Mouse (Mus musculus) left cerebral cortex, postnatal 4 days (tissue): ENCODE results near the gene Cib1. TPM values are rescaled to one million over a fixed set of nuclear protein-coding genes. Genes with fewer than 3 reads are reported as not detected.

ENCODE experiments used
- DNase-seq: peaks from one replicate; pipeline ENCODE4 v3.0.0-alpha.2; 2022
- intact Hi-C: fragments of 180-260 bp; cut with DNase I; formaldehyde crosslinking; loops from one replicate; pipeline ENCODE4 v1.15.1; 2025
- total RNA-seq, 2 experiments: library from RNA; stranded (reverse); gene quantifications; 2 replicates each; pipeline ENCODE4 v1.2.3; 2021

Cib1 gene
- total RNA-seq, 2 experiments from 2014 or later = 14.2 to 16.4 TPM

DNA sequence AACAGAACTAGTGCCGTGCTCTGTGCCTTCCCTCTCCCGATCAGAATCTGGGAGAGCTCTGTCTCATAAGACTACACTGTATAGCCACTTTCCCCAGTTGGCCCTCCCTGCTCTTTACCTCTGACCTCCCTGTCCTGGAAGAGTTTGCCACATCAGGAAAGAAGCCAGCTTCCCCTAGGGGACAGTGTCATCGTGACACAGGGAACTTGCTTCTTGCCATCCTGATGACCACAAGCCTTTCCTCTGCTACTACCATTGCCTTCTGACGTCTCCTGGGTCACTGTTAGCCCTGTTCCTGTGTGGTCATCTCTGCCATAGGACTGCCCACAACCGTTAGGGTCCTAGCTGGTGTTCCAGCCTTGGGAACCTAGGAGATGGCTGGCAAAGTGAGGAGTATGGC is 29.7 kb downstream of the Cib1 start:
- intact Hi-C loops = no loop called here
- DNase-seq = no peak

DNA sequence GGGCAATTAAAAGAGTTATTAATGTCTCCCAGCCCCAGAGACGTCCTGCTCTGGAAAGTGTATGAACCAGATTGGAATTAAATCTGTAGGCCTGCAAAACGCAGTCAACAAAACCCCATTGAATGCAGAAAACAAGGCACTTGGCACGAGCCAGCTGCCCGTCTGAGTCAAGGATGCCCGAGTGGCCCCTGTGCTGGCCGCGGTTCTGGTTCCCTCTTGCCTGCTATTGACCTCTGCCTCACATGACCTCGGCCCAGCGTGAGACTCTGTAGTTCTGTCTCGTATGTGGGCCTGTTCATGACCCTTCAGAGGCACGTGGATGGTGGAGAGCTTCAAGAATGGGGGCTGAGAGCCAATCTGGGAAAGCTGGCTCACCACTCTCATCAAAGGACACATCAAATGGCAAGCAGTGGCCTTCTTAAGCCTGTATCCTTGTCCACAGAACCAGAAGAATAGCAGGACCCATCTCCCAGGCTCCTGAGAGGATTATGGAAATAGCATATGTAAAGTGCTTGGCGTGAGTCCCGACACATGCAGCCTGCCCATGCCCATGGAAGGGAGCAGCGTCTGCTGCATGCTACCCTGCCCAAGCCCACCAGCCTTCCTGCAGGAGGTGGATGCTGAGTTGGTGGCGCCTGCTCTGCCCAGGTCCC is 30.6 kb downstream of the Cib1 start:
- intact Hi-C loops = no loop called here
- peak; percentile 71 for DNase-seq

DNA sequence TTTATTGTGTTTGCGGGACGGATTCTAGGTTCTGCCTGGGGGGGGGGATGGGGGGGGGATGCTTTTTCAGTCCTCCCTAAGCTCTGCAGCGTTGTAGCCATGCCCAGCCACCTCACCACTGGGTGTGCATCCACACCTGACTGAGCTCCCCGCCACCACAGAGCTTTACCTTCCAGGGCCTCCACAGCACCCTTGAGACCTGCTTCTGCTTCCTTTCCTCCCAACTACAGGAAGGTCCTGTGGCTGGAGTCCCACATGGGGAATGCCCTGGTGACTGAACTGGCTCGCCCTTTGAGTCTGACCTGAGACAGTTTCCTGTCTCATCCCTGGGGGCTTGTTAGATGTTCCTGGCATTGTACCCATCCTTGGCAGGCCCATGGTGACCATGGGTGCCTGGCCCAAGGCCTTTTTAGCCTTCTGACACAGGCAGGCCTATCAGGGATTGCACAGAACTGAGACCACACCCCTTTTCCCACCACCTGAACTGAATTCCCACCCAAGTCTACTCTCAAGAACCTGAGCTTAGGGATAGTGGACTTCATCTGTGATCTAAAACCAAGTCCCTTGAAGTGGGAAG is 31.6 kb downstream of the Cib1 start:
- no peak for DNase-seq
- intact Hi-C loops = no loop called here

DNA sequence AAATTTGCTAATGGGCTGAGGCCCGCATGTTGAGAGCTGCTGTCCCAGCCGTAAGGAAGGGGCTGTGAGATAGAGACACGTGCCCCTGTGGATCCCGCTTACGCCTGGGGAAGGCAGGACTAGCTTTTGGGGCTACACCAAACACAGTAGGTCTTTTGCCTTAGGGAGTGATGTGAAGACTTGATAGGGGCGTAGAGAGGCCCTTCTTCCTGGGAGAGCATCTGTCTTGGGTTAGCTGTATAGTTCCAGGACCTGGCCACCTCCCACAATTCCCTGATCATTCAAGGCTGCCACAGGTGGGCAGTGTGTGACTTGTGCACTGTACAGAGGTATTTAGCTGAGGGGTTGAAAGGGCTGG is 32.0 kb downstream of the Cib1 start:
- no peak for DNase-seq

DNA sequence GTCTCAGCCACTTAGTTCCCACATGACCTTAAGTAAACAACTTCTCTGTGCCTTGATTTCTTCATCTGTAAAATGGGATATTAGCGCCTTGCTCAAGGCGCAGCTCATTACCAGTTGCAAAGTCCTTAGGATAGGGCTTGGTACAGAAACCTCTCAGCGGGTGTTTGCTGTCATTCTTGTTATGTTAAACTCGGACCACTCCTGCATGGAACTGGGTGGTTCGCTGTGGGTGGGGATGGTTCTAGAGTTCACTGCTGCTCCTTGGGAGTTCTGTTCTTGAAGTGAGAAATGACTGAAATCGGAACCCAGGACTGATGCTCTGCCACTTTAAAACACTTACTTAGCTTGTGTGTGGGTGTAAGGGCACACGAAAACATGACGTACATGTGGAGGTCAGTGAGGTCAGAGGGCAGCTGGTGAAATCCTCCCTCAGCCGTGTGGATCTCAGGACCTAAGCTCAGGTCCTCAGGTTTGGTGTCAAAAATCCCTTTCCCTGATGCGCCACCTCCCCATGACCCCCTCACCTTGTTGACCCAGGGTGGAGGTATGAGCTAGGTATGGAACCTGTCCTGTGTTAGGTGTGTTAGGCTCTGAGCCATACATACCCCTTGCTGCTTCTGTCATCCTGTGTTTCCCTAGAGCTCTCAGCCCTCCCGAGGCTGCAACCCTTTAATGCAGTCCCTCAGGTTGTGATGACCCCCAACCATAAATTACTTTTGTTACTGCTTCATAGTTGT is 32.6 kb downstream of the Cib1 start:
- intact Hi-C loops = loop anchor here (10.0 kb wide), 1 partner anchor 55 kb away; no protein-coding TSS in a partner anchor
- DNase-seq = no peak

More for the DNA sequence above, 32.0 kb downstream of the Cib1 start:
- intact Hi-C loops = no loop called here

DNA sequence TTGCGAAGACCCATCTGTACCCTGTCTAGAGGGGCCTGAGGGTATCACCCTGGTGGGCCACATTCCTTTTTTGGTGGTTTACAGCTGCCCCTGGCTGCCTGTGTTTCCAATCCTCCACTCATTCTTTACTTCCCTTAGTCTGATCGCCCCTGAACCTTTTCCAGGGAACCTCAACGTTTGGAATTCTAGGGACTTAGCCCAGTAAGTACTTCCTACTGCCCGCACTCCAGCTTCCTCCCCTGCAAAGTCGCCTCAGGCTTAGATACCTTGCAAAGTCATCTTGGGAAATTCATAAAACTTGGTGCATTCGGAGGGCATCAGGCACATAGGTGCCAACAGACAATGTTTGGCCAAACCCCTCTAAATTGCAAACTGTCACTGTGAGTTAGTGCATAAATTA is 33.3 kb downstream of the Cib1 start:
- DNase-seq = no peak
- intact Hi-C loops = loop anchor here (10.0 kb wide), 1 partner anchor 54 kb away; no protein-coding TSS in a partner anchor

DNA sequence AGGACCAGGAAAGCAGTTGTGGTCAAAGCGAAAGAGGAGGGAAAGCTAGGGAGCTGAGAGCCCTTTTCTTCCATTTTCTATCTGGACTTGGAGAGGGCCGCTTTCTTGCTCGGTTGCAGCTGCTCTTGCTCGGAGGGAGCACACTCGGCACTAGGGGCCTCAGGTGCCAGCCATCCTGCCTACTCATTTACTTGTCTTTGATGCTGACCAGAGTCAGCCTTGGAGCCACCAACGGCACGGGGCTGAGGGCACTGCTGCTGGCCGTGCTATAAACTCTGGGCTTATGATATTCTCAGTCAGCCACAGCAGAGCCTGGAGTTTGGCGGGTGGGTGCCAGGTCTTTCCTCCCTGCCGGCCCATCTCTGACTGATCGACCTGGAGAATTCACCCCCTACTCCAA is 33.8 kb downstream of the Cib1 start:
- intact Hi-C loops = loop anchor here (10.0 kb wide), 1 partner anchor 54 kb away; no protein-coding TSS in a partner anchor

DNA sequence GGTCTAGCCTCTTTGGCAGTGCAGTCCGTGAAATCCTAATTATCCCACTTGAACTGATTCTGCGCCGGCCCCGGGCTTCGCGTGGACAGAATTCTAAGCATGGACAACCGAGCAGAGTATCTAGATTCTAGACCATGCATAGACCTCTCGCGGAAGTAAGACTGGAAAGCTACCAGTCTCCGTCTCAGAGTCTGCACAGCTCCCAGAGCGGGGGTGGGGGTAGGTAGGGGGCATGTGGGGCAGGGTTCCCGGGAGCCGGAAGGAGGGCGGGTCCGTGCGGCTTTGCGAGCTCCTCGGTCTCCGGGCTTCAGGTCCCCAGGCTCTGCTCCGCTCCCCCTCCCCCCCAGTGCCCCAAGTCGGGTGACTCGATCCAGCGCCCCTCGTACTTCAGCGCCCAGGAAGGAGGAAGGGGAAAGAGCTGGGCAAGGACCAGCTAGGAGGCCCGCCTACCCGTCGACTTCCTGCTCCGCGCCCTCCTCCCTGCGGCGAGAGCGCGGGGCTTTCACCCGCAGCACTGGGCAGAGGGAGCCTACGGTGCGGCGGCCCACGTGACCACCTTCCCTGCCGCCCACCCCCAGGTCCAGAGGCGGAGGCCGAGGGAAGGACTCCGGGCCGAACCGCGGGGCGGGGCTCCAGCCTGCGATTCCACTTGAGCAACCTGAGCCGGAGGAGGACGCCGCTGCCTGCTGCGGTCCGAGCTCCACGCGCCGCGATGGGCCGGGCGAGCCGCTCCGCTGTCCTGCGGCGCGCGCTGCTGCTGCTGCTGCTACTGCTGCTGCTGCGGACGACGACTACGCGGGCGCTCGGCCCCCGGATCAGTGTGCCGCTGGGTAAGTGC is 34.5 kb downstream of the Cib1 start:
- DNase-seq = peak; percentile 86
- intact Hi-C loops = loop anchor here (10.0 kb wide), 1 partner anchor 53 kb away; no protein-coding TSS in a partner anchor

More for the DNA sequence above, 33.8 kb downstream of the Cib1 start:
- DNase-seq = peak; percentile 46

DNA sequence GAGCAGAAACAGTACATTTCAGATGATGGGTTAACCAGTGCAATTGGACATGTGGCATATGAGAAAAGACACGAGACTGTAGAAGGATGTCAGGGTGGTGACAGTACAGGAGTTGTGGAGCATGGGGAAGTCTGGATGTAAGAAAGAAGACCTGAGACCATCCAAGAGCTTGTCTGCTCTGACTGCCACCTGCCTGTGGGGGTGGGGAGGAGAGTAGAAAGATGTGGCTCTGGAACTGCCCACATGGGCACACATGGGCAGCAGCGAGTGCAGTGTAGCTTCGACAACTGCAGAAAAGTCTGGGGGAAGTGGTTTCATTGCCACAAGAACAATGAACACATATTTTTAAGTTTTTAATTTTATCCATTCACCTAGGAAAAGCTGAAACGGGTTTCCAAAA is 35.2 kb downstream of the Cib1 start:
- intact Hi-C loops = loop anchor here (10.0 kb wide), 1 partner anchor 53 kb away; no protein-coding TSS in a partner anchor
- peak; percentile 45 for DNase-seq

DNA sequence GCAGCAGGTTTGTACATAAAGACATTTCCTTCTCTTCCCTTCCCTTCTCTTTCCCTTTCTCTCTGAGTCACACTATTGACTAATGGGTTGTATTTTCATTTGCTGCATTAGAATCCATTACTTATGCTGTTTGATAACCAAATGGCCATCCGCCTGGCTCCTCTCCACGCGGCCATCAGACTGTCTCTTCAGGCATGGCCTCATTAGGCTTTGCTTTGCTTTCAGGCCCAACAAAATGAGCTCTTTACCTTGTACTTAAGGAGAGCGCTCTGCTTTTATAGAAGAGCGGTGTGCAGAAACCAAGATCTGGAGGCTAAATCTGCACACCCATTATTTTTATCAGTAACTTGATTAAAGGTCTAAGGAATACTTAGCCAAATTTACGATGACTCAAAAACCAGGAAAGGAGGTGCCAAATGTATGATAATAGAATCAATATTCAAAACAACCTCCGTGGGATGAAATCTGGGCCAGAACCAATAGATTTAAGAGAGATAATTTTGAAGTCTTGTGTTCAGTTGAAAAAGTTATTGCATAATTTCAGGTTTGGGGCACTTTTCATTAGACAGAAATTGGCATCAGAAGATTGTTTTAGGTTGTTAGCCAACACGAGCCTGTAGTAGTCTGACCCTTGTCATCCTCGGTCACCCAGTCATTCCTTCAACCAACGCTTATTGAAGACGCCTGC is 36.9 kb downstream of the Cib1 start:
- DNase-seq = no peak
- intact Hi-C loops = loop anchor here (10.0 kb wide), 1 partner anchor 51 kb away; no protein-coding TSS in a partner anchor

DNA sequence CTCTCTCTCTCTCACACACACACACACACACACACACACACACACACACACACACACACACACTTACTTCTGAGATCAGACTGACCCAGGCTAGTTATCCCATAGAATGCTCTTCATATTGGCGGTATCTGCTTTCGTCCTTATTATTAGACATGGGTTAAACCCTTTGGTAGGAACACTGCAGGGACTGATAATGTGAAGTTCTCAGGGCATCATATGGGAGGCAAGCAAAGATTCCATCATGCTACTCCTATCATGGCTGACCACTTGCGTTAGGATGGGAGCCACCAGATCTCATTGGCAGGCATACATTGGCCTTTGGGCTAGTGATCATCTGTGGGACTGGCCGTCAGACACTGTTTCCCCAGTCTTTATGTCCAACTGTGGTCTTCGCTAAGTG is 37.5 kb downstream of the Cib1 start:
- intact Hi-C loops = loop anchor here (10.0 kb wide), 1 partner anchor 50 kb away; no protein-coding TSS in a partner anchor
- DNase-seq = no peak

DNA sequence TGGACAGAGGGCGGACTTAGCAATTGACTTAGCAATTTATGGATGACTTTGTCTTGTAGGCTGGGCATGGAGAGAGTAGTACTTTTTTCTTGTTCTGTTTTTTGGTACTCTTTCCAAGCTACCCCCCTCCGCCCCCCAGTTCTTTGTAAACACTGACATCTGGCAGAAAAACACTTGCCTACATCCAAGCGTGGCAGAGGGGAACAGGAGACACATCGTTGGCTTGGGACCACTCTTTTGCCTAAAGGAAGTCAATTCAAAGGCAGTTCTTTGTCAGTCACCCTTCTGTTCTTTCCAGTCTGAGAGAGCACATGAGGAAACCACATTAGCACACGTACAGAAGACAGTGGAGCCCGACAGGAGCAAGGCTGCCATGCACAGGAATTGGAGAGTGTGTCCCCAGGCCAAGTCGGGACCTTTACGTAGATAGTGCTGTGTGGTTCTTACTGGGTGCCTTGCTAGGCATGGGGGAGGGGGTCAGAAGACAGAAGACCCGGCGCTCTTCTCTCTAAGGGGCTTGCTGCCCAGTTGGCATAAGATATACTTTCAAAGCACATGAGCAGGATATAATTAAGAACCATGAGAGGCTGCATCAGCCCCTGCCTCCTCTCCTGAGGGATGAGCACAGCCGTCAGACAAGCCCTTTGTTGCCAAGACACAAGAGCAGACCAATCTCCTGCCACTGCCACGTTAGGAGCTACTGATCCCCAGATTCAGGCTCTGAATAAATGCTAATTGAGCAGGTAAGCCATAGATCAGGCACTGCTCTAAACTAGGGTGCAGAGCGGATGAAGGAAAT is 38.5 kb downstream of the Cib1 start:
- DNase-seq = peak; percentile 53
- intact Hi-C loops = loop anchor here (10.0 kb wide), 1 partner anchor 49 kb away; no protein-coding TSS in a partner anchor

DNA sequence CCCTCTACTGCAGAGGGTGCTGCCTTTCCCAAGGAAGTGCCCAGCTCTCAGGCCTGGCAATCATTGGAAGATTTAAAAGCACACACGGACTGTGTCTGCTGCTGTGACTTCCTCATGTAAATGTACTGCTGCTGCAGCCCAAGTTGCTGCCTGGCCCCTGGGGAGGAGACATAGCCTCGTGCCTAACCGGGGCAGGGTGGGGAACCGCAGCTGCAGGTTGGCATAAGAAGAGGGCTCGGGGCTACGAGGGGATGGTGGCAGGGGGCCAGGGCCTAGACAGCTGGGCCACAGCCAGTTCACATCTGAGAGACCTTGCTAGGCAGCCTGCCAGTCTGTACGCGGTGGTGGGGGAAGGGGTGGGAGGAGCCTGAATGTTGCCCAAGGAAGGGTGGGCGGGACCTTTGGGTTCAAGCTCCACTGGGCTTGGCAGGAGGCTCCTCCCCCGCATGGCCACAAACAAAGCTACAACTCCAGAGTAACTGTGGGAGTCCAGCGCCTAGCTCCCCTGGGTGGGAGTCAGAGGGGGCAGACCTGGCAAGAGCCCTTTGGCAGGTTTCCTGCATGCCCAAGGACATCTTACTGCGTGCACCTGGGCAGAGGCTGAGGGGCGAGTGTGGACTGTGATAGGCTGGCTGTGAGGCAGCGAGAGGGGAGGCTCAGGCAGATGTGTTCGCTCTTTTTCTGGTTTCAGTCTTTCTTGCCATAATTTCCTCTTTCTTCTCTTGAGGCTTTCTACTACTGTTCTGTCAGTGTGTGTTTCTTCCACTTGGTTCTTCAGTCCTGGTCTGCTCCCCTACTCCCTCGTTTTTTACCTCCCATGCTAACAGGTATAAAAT is 40.2 kb downstream of the Cib1 start:
- intact Hi-C loops = loop anchor here (10.0 kb wide), 1 partner anchor 48 kb away; no protein-coding TSS in a partner anchor
- peak; percentile 99 for DNase-seq

DNA sequence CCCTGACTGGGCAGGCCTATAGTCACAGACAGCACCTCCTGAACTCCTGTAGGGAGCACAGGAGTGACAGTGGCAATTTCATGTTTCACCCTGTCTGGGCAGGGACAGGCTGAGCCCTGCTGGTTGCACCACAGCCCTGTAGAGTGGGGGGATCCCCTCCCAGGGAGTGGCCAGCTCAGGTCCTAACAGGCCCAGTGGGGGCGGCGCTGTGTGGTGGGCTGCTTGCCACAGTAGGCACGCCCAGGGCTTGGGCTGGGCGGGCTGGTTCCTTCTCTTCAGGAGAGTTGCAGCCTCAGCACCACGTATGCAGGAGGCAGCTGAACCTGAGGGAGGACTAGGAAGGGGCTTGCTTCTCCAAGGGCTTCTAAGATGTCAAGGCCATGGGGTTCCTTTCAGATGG is 41.2 kb downstream of the Cib1 start:
- intact Hi-C loops = loop anchor here (10.0 kb wide), 1 partner anchor 47 kb away; no protein-coding TSS in a partner anchor
- DNase-seq = peak; percentile 51

DNA sequence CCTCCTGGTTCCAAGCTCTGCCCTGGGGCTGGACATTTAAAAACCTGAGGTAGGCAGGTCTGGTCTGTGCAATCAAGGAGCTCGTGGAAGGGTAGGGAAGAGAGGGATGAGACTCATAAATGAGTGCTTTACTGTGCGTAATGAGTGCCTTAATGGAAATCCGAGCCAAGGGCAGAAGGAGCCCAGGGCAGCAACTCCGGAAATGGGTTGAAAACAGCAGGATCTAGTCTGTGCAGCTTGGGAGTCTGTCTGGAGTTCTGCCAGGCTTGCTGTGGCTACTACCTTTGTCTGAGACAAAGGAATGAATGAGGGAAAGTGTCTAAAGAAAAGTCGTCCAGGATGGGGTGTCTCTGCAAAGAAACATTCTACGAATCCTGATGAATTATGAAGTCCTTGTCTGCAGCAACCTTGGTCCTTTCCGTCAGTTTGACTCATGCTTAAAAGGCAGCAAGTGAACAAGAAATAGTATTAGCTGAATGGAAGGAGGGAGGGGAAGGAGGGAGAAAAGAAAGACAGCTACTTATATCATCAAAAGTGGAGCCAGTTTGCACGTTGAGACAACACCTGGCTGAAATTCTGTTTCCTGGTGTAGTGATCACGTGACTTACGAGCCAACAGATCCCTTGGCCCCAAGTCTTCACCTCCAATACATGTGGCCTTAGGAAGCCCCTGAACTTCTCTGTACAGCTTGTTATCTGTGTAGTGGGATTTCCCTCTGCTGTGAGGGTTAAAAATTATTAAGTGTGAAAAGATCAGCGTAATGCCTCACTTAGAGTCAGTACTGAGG is 43.3 kb downstream of the Cib1 start:
- intact Hi-C loops = no loop called here
- DNase-seq = no peak

DNA sequence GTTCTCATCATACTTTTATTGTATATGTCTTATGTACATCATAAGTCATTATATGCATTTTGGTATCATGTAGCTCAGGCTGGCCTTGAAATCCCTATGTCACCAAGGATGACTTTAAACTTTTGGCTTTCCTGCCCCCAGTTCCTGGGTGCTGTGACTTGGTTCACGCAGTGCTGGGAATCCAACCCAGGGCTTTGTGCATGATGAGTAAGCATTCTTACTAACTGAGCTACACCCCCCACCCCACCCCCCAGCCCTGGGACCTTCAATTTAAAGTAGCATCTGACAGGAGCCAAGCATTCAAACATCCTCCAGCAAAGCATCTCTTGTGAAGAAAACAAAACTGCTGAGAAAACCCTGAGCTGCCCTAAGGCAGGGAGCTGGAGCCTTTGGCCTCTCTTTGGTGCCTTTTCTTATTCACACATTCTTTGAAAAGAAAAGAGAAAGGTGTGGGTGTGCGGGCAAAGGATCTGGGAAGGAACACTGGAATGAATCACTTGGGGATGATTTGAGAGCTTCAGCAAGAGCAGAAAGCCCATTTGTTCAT is 44.0 kb downstream of the Cib1 start:
- intact Hi-C loops = no loop called here
- DNase-seq = no peak

DNA sequence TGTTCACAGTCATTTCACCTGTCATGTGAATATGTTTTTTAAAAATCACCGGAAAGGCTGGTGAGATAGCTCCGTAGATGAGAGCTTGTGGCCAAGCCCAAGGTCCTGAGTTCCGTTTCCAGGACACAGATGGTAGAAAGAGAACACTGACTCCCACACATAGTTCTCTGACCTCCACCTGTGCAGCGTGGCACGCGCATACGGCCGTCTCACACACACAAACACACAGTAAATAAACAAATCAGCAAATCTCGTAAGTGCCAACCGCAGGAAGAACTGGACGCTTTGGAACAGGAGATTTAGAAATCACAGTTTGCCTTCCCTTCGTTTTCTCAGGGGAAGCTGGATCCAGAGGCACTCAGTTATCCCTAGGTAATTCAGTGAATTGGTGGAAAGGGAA is 45.1 kb downstream of the Cib1 start:
- DNase-seq = no peak
- intact Hi-C loops = no loop called here
